Mouse (Mus musculus) cerebellum, adult 9-10 months (tissue): ENCODE data around the gene Slc36a4.

Experiments used
- DNase-seq: peaks from one replicate; pipeline ENCODE4 v3.0.0; 2022

Gene Slc36a4

DNA sequence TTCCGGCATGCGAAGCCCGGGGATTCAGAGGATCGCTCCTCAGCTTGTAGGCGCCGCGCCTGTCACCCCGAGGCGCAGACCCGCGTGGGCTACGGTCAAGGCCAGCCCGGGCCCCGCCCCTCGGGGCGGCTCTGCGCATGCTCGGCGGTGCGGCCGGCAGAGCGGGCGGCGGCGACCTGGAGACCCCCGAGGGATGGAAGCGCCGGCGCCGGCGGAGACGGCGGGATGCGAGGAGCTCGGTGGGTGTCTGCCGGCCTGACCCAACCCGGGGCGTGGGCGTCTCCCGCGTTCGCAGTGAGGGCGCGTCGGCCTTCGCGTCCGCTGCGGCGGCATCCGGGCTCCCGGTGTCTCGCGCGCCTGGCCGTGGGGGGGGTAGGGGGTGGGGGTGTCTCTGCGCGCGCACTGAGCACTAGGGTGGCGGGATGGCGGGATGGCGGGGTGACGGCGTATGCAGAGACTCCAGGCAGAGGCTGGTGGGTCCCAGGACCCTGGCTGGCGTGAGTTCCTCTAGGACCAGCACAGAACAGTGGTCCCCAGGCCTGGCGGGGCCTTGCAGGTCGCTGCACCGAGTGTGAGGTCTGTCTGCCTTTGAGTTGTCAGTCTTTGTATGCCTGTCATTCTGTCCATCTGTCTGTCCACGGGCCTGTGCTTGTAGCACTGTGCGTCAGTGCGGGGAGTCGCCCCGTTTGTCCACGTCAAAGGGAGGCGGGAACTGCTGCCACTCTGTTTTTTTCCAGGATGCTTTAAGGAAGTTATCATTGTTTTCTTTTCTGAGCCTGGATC is at the start of gene Slc36a4:
Slc36a4 (plus strand) TSS at position 140 of the 783 bp plus-strand sequence.
- DNase-seq = peak; percentile 76

DNA sequence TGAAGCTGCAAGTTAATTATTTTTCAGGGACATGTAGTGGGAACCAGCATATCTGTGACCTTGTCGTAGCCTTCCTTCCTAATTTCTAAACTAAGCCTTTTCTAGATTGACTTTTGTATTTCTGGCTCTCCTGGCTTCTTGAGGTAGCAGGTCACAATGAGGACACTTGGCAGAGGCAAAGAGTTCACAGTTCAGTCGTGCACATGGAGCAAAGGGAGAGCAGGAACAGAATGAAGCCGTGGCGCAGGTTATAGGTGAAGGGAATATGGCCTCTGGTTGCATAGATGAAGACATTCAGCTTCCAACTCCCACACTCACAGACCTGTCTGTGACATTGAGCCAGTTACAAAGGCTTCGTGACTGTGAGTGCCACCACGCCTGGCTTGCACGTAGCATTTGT is 44.9 kb upstream of the Slc36a4 start:
- no peak for DNase-seq

DNA sequence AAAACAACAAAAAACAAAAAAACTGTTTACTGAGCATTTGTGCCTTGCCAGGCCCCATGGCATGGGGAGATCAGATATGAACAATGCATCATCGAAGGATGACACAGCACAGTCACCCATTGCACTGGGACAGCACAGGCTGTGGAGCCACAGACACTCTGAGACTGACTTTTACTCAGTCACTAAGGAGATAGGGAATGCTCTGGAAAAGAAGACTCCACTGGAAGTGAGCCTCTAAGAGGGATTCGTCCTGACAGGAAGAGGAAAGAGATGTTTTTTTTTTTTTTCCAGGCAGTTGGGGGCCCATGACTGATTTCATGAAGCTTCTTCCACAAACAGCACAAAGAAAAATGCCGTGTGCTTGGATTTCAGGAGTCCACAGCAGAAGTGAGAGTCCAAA is 40.1 kb upstream of the Slc36a4 start:
- no peak for DNase-seq

DNA sequence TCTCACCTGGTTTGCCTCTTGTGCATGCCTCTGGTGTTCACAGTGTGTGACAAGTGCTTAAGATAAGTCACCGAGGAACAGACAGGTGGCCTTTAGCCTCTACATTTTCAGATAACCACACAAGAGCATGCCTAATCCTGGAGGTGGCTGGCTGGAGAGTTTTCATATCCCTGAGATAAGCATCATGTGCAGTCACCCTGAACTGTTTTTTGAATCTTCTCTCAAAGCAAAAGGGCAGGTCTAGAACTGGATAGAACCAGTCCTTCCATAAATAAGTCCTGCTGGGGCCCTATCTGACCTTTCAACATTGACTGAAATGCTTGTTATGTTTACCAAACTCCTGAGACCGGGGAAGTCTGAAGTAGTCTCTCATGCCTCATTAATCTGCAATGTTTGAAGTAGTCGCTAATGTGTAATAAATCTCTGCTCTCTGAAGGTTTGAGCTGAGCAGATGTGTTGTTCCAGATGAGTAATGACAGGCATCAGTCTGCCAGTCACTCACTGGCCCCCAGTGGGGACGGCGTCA is 39.5 kb upstream of the Slc36a4 start:
- no peak for DNase-seq

DNA sequence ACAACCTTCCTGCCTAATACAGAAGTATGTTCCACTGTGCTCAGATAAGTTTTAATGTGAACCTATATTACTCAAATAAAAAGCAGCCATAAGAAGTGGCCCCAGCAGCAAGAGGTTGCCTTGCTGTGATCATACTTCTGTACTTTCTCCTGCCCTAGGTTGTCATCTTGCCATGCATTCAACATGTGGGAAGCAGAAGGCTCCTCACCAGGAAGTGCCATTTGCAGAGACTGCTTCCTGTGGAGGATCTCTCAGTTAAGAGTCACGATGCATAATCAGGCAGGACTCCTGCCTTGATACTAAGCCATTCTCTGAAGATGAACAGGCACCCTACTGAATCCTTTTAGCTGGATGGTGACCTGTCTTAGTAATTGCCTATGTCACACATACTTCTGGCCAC is 37.3 kb upstream of the Slc36a4 start:
- DNase-seq = no peak

DNA sequence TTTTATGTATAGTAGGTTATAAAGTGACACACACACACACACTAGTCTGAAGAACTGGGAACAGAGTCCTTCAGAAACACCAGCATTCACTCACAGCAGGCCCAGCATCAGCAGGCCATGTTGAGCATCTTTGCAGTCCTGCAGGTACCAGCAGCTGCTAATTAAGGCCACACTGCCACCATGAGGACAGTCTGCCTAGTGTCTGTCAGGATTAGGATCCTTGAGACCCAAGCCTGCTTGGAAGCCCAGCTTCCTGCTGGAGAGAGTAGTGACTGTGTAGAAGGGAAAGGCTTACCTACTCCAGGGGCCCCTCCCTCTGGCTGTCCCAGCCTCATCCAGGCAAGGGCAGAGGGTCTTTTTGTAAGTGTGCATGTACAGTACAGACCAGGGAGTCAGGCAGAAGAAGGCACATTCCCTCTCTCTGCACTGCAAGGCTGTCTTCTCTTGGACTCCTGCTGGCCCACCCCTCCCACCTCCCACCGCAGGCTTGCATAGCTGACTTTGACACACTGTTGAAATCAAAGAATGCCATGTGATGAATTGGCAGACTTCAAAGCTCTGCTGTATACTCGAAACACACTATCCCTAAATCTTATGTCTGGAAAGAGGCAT is 27.6 kb upstream of the Slc36a4 start:
- peak; percentile 26 for DNase-seq

DNA sequence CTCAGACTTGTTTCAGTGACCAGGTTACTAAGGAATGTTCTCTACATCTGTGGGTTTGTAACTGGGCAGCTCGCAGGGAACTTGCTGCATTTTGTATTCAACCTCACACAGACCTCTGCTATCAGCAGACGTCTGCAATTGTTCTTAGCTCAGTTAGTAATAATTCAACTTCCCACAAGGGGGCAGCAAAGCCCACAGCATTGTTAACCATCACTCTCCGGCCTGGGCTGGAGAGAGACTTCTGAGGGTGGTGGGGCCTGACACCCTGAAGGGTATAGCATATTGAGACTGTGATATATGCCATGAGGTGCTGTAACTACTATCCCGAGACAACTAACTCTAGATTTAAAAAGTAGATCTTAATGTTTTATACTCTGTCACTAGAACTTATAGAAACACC is 24.3 kb upstream of the Slc36a4 start:
- DNase-seq = peak; percentile 51

DNA sequence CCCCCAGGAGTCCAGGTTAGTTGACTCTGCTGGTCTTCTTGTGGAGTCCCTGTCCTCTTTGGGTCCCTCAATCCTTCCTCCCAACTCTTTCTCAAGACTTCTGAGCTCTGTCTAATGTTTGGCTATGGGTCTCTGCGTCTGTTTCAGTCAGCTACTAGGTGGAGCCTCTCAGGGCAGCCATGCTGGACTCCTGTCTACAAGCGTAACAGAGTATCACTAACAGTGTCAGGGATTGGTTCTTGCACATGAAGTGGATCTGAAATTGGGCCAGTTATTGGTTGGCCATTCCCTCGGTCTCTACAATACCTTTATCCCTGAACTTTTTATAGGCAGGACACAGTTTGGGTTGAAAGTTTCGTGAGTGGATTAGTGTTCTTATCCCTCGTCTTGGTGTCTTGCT is 22.2 kb upstream of the Slc36a4 start:
- no peak for DNase-seq

DNA sequence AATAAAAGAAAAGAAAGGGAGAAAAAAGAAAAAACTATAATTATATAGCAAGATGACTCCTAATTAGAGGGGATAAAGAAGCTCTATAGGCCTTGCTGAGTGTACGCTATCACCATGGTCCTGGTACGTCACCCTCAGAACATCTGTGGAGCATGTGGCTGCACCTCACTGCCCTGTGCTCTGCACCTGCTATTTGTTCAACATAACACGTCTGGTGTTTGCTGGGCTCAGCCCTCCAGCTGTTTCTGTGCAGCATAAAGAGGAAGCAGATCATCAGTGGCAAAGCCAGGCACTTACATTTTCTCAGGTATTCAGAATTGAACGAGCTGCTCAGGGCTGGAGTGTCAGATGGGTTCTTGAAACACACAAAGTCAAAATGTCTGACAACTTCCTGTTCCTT is 15.7 kb upstream of the Slc36a4 start:
- DNase-seq = no peak

DNA sequence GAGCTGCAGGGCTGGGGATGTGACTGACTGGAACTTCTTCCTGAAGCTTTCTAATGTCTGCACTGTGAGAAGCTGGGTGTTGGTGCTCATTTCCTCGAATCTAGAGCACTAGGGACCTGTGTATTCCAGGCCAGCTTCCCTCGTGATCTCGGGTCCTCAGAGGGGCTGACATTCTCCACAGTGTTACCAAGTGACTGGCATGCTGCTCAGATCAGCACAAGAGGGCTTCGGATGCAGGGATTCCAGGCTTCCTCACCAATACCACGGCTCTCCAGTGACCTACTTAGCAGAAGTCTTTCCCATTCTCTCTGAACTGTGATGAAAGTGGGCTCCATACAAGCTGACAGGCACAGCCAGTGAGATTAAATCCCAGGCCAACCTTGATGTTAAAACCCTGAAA is 14.5 kb upstream of the Slc36a4 start:
- DNase-seq = no peak

DNA sequence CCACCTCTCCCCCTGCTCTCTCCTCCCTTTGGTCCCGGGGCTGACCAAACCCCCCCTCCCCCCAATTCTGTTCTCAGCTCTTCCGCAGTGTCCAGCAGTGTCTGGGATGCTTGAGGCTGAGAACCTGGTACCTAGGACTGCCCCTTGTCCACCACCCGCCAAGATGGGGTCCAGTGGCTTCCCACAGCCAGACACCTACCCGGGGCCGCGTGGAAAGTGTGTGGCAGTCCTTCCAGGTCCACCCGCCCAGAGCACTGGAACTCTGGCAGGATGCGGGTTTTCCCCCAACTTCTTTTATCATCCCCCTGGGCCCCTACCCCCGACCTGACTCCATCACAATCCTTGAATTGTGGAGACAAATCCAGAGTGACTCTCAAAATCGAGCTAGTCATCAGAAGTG is 3.8 kb upstream of the Slc36a4 start:
- DNase-seq = no peak

DNA sequence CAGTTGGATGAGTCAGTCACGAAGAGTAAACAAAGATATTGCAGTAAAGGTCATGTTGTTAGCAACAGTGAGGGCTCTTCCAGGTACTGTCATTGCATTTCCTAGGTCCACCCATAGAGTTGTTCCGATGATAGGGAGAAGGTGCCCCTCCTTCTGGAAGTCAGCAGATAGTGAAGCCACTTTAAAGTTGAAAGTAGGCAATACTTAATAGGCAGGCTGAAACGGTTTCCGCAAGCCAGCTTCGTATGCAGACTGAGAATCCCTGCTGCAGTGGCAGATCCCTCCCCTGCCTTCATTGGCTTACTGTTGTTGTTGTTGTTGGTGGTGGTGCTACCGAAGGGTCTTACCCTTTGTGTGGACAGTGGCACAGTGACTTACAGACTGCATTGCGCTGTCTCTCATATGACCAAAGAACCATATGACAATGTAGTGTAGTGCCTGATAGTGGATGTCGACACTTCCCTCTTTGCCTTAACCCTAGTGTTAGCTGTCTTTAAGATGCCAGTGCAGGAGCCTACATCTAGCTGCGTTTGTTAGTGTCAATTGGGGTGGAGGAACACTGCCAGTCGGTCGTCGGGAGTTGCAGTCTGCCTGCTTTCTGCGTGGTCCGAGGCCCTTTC is 449 bp upstream of the Slc36a4 start:
- no peak for DNase-seq

DNA sequence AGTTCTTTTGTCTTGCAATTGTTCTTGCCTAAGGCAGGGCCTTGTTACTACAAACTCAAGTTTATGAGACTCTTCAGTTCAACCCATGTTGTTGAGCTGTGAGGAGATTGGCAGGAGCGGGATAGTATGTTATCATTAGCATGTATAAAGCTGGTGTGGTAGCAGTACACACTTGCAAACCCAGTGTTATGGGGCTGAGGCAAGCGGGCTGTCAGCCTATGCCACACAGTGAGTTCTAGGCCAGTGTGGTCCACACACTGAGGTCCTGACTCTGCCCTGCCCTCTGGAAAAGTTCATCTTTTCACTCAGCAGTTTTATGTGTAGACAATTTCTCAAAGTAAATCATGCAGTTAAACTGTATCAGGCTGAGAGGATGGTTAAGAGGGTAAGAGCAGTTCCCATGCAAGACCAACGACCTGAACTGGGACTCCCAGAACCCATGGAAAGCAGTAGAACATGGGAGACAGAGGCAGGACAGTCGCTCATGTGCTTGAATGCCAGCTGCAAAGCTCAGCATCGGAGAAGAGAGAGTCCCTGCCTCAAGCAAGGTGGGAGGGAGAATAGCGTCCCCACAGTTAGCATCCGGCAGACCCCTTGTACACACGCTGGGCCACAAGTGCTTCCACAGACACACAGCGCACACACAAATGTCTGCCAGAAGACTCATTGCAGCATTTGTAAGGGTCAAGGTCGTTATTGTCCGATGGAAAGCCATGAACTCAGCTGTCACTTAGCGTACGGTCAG is 1.5 kb downstream of the Slc36a4 start:
- no peak for DNase-seq

DNA sequence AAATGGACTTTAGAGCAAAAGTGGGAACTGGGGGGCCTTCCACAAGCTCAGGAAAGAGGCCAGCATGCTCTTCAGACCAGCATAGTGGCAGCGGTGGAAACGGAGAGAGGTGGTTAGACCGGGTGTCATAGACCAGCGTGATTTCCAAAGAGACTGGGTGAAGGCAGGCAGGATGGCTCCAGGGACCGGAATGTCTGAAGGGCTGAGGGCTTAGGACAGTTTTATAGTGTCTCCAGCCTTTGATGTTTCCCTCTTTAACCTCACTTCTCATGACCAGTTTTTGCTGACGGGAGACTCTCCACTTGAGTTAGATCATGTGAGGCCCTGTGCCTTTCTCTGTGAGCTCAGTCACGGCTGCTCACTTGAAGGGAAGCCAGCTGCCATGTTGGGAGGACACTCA is 2.1 kb downstream of the Slc36a4 start:
- no peak for DNase-seq

DNA sequence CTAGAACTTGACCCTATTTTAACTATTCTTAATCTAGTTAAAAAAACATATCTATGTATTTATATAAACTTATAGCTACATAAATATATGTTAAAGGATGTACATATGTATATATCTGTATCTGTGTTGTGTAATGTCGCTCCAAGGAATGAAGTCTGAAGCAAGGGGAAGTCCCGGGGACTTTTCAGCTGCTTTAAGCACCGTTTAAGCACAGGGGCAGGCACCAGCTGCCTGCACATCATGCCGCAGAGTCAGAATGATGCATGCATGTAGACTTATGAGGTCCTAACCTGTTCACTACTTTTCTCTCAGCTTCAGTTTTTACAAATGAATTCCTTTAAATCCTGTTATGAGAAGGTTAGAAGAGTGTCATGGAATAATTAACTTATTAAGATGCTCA is 5.3 kb downstream of the Slc36a4 start:
- no peak for DNase-seq

DNA sequence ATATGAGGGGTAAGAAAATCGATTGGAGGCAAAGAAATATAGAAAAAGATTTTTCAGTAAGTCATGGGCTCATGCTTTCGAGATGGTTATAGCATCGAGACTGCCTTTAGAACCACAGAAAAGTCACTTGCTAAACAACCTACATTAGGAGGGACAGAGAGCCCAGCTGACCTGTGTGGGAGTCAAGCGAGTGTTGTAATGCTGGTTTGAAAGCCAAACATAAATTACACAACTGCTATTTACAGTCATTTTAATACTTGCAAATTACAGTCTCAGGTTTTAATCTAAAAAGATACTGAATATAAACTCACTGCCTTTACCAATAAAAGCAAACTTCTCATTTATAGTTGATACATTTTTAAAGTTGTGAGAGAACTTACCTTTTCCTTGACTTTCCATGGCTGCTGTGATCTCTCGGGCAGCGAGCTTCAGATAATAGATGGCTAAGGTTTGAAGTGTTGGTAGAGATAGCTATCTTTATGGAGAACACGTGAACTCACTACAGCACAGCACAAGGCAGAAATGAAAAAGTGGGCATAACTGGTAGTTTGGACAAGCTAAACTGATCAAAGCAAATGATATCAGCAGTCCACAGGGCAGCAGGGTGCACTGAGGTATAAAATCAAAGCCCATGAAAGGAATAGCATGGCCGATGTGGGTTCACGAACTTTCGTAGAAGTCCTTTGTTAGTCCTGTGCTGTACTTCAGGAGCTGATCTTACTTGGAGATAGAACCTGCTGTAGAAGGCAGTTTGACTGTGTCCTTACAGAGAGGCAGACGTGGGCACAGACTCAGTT is 5.9 kb downstream of the Slc36a4 start:
- DNase-seq = no peak

DNA sequence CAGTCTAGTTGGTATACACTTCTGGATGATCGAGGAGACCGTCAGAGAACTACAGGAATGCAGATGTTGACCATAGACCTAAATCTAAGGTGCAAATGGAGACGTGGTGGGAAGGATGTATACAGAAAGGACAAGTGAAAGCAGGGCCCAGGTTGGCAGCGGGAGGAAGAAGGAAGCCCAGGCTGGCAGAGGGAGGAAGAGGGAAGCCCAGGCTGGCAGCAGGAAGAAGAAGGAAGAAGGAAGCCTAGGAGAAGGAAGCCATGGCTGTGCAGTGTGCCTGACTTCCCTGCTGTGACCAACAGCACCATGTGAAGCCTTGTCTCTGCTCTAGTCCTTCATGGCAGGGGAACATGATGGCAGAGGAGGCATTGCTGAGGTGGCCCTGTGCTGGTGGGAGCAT is 7.8 kb downstream of the Slc36a4 start:
- no peak for DNase-seq

DNA sequence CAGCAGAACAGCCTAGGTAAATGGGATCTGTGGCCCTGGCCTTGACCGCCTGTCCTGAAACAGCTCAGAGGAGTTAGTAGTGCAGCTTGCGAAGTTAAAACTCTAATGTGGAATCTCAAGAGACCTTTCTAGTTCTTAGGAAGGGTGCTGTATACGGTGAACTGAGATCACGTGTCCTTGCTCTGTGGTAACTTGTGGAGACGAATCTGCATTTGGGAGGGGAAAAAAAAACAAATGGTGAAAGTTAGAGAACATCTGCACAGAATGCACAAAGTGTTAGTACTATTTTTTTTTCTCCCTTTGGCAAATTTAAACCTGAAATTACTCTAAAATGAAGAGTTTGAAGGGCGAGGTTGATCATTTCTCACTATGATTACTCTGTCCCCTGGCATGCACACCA is 8.8 kb downstream of the Slc36a4 start:
- no peak for DNase-seq

DNA sequence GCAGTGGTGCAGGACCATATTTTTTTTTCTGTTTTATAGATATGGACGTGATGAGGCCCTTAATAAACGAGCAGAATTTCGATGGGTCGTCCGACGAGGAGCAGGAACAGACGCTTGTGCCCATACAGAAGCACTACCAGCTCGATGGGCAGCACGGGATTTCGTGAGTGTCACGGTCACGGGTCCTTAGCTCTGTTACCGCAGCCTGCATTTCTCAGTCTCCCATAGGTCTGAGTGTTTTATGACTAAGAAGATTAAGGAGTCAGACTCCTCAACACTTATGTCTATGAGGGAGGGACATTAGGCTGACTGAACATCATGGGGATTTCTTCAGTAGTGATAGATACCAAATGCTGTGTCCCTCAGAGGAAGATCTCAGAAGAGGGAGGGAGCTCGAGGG is 10.1 kb downstream of the Slc36a4 start:
- no peak for DNase-seq

DNA sequence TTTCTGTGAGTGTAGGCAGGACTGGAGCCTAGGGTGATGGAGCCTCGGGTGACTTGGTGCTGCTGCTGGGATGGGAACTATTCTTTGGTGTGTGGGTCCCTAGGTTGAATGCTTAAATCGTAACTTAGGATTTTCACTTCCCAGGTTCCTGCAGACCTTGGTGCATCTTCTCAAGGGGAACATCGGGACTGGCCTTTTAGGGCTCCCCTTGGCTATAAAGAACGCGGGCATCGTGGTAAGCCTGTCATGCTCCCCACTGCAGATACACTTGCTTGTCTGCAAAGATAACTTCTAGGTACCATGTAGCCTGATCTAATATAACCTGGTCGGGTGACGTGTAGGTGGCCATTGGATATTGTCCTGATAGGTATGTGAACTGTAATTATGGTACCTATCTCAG is 11.0 kb downstream of the Slc36a4 start:
- DNase-seq = no peak

DNA sequence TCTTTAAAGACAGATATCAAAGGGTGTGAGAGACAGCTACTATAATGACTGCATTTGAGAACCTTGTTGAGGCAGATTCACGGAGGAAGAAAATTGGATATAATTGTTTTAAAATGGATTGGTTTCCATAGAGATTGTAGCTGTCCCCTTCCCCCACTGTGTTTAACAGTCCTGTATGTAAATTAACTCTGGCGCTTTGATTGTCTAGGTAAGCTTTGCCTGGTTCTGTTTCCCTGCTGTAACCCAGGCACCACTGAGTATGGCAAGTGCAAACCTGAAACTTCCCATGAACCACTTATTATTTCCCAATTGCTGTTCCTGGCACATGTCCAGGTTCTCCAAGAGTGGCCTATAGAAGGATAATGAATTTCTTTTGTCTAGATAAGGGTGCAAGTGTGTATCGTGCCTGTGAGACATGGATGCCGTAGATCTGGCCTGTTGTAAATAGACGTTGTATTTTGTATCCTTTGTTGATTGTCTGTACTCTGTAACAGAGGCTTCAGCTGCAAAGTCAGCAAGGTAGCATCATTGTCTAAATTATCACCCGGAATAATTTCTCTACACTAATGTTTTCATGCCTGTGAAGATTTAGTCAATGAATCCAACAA is 11.8 kb downstream of the Slc36a4 start:
- DNase-seq = no peak

DNA sequence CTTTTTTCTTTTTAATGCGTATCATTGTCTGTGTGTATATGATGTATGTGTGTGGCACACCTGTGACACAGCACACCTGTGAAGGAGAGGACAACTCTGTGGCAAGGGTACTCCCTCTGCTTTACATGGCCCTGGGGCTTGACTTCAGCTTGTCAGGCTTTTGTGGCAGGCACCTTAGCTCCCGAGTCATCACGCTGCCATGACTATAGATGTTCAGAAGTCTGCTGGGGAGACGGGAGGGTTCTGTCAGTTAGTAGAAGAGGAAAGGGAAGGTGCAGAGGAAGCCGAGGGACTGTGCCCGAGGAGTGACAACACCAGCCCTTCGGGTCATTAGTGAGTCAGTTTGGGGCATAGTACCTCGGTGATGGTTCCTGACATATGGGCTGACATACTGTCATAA is 13.0 kb downstream of the Slc36a4 start:
- DNase-seq = no peak
